Mouse (Mus musculus): ENCODE data around the gene Gin1. TPM values are rescaled to one million over a fixed set of nuclear protein-coding genes. Genes with fewer than 3 reads are reported as not detected.

The Gin1 gene
- polyA plus RNA-seq, 1 experiment from 2014 or later, result 10.4 TPM

DNA sequence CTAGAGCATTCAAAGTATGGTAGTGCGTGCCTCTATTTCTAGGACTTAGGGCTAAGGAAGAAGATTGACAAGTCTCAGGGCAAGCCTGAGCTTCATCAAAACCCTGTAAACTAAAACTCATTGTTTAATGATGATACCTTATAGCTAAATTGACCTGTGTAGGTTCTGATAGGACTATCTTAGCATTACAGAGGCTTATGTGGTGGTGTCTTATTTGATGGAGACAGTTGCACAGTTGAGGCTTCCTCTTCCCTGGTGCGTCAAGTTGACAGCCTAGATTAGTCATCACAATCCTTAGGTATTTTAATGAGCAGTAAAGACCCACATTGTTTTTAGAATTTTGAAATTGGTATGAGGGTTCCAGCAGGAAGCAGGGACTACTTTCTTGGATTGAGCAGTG is 4.0 kb downstream of the Gin1 start:
- no peaks in the 10 kb centered on the region for H3K9me3 ChIP-seq (ENCODE audit: control insufficient read depth, low read length)
- no peak overlapping the region for H3K27ac ChIP-seq (replicated peaks)
- H3K27me3 ChIP-seq (ENCODE audit: control insufficient read depth, insufficient read depth, low read length), result no peaks in the 10 kb centered on the region
- no peak for DNase-seq (ENCODE audit: low spot score)
- no peak overlapping the region for H3K9ac ChIP-seq (ENCODE audit: low read length)
- TF ChIP-seq CTCF (IDR thresholded peaks at IDR 0.05; ENCODE audit: low read depth) (no peak), EP300 (optimal IDR thresholded peaks at IDR 0.05) (no peak)
- ATAC-seq (ENCODE audit: low FRiP score, low TSS enrichment), result no peak
- WGBS, result 91% methylated on average over 2 of the region's 2 CpGs
- no peaks in the 10 kb centered on the region; the same call in 1 of the 2 replicates for H3K36me3 ChIP-seq (ENCODE audit: control insufficient read depth, insufficient read depth, low read length)
- no peak overlapping the region for H3K4me2 ChIP-seq (replicated peaks; ENCODE audit: low read depth)
- no peak overlapping the region for H3K4me3 ChIP-seq (ENCODE audit: low read depth, low read length)
- no peaks in the 10 kb centered on the region for H3K4me1 ChIP-seq (replicated peaks; ENCODE audit: control insufficient read depth, insufficient read depth)

DNA sequence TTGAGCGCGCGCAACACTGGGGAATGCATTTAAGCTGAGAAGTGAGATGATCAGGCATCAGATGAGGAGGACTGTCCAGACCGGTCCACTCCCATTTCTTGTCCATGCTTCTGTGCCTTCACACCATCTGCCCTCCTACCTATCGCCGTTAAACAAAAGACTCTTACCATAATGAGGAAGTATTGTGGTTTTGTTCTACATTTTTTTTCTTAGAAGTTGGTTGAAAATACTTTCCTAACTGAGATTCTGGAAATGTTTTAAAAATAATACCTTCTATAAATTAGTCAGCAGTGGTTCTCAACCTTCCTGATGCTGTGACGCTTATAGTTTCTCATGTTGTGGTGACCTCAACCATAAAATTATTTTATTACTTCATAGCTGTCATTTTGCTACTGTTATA is 11.7 kb downstream of the Gin1 start:
- H3K27me3 ChIP-seq (ENCODE audit: control insufficient read depth, insufficient read depth, low read length), result no peaks in the 10 kb centered on the region
- H3K4me3 ChIP-seq (ENCODE audit: low read depth, low read length), result no peak overlapping the region
- no peaks in the 10 kb centered on the region for H3K4me1 ChIP-seq (replicated peaks; ENCODE audit: control insufficient read depth, insufficient read depth)
- no peak overlapping the region for H3K4me2 ChIP-seq (replicated peaks; ENCODE audit: low read depth)
- DNase-seq (ENCODE audit: low spot score), result no peak
- H3K27ac ChIP-seq (replicated peaks), result no peak overlapping the region
- no peak for ATAC-seq (ENCODE audit: low FRiP score, low TSS enrichment)
- no peaks in the 10 kb centered on the region for H3K9me3 ChIP-seq (ENCODE audit: control insufficient read depth, low read length)
- WGBS, result 93% methylated on average over 7 of the region's 7 CpGs
- no peak overlapping the region for H3K9ac ChIP-seq (ENCODE audit: low read length)
- no peaks in the 10 kb centered on the region; the same call in 1 of the 2 replicates for H3K36me3 ChIP-seq (ENCODE audit: control insufficient read depth, insufficient read depth, low read length)
- no peak for TF ChIP-seq CTCF (IDR thresholded peaks at IDR 0.05; ENCODE audit: low read depth)
- TF ChIP-seq EP300 (optimal IDR thresholded peaks at IDR 0.05), result no peak

DNA sequence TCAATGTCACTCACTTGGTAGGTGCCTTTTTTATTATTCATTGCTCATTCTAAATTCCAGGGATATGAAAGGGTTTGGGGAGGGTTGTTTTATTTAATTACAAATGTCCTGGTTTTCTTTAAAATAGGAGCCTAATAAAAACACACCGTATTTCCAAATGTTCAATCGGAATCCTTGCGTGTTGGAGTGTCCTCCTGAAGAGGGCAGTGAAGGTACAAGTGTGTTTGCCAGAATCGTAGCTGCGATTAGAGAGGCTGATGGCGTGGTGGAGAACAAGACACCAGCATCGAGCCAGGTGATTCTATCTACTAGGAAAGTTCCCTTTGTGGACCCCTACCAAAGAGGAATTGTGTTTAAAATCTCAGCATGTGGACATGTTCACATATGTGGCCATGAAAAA is 15.0 kb downstream of the Gin1 start:
- TF ChIP-seq CTCF (IDR thresholded peaks at IDR 0.05; ENCODE audit: low read depth) (peak; percentile 35), EP300 (optimal IDR thresholded peaks at IDR 0.05) (no peak)
- Histone ChIP-seq H3K36me3 (ENCODE audit: control insufficient read depth, insufficient read depth, low read length) (no peaks in the 10 kb centered on the region), H3K4me1 (replicated peaks; ENCODE audit: control insufficient read depth, insufficient read depth) (no peaks in the 10 kb centered on the region), H3K4me3 (ENCODE audit: low read depth, low read length) (no peak overlapping the region), H3K27ac (replicated peaks) (no peak overlapping the region), H3K9ac (ENCODE audit: low read length) (no peak overlapping the region), H3K27me3 (ENCODE audit: control insufficient read depth, insufficient read depth, low read length) (no peaks in the 10 kb centered on the region), H3K9me3 (ENCODE audit: control insufficient read depth, low read length) (no peaks in the 10 kb centered on the region), H3K4me2 (replicated peaks; ENCODE audit: low read depth) (no peak overlapping the region)
- DNase-seq (ENCODE audit: low spot score), result no peak
- no peak for ATAC-seq (ENCODE audit: low FRiP score, low TSS enrichment)
- 74% methylated on average over 7 of the region's 7 CpGs for WGBS

DNA sequence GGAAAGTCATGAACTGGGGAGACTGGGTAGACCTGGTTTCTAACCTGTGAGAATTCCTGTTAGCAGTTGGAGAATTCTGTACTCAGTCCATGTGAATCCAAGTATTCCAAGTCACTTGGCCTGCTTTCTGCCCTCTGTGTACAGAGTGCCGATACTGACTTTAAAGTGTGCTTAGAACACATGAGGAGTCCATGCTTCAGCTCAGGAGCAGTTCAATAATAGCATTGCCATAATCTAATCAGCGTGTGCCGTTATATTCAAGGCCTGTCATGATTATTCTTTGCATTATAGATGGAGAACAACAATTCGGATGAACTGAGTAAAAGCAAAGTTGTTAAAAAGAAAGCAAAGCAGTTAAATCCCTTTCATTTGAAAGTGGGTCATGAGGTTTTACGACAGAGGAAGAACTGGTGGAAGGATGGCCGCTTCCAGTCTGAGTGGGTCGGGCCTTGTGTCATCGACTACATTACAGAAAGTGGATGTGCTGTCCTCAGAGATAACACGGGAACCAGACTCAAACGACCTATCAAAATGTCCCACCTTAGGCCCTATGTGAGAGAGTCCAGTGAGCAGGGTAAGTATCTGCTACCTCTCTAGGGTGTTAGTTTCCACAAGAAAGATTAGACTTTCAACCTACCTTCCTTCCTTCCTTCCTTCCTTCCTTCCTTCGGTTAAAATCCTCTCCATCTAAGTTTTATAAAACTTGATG is 15.9 kb downstream of the Gin1 start:
- Histone ChIP-seq H3K36me3 (ENCODE audit: control insufficient read depth, insufficient read depth, low read length) (no peaks in the 10 kb centered on the region), H3K27ac (replicated peaks) (no peak overlapping the region), H3K9ac (ENCODE audit: low read length) (no peak overlapping the region), H3K9me3 (ENCODE audit: control insufficient read depth, low read length) (no peaks in the 10 kb centered on the region), H3K4me3 (ENCODE audit: low read depth, low read length) (no peak overlapping the region), H3K4me1 (replicated peaks; ENCODE audit: control insufficient read depth, insufficient read depth) (no peaks in the 10 kb centered on the region), H3K4me2 (replicated peaks; ENCODE audit: low read depth) (no peak overlapping the region), H3K27me3 (ENCODE audit: control insufficient read depth, insufficient read depth, low read length) (no peaks in the 10 kb centered on the region)
- DNase-seq (ENCODE audit: low spot score) (no peak), ATAC-seq (ENCODE audit: low FRiP score, low TSS enrichment) (no peak)
- TF ChIP-seq EP300 (optimal IDR thresholded peaks at IDR 0.05), result no peak
- 88% methylated on average over 11 of the region's 11 CpGs for WGBS

DNA sequence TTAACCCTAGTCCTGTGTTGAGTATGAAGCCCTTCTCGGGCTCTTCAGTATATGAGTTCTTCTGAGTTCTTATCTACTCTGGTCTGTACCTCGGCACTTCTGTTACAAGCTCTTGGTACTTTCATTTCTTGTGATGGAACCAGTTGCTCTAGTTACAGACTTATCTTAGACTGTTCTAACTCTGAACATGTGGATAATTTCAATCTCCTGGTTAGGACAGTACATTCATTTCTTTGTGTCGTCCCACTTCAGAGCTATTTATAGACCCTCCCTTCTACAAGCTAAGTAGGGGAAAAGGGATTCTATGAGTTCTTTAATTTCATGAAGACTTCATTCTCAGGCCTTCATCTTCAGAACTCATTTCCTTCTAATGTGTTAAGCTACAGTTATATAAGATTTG is 17.7 kb downstream of the Gin1 start:
- DNase-seq (ENCODE audit: low spot score) (no peak), ATAC-seq (ENCODE audit: low FRiP score, low TSS enrichment) (no peak)
- Histone ChIP-seq H3K4me1 (replicated peaks; ENCODE audit: control insufficient read depth, insufficient read depth) (no peaks in the 10 kb centered on the region), H3K27me3 (ENCODE audit: control insufficient read depth, insufficient read depth, low read length) (no peaks in the 10 kb centered on the region), H3K4me3 (ENCODE audit: low read depth, low read length) (no peak overlapping the region), H3K27ac (replicated peaks) (no peak overlapping the region), H3K9ac (ENCODE audit: low read length) (no peak overlapping the region), H3K36me3 (ENCODE audit: control insufficient read depth, insufficient read depth, low read length) (no peaks in the 10 kb centered on the region), H3K9me3 (ENCODE audit: control insufficient read depth, low read length) (no peaks in the 10 kb centered on the region), H3K4me2 (replicated peaks; ENCODE audit: low read depth) (no peak overlapping the region)
- TF ChIP-seq EP300 (optimal IDR thresholded peaks at IDR 0.05) (no peak), CTCF (IDR thresholded peaks at IDR 0.05; ENCODE audit: low read depth) (no peak)
- WGBS, result 72% methylated on average over 3 of the region's 3 CpGs

GRCm38 (mm10) chr1:97788490-97788889 is 18.5 kb downstream of the Gin1 start:
- DNase-seq (ENCODE audit: low spot score), result no peak
- H3K4me2 ChIP-seq (replicated peaks; ENCODE audit: low read depth), result no peak overlapping the region
- H3K36me3 ChIP-seq (ENCODE audit: control insufficient read depth, insufficient read depth, low read length), result no peaks in the 10 kb centered on the region
- no peak overlapping the region for H3K4me3 ChIP-seq (ENCODE audit: low read depth, low read length)
- 85% methylated on average over 2 of the region's 2 CpGs for WGBS
- no peak for ATAC-seq (ENCODE audit: low FRiP score, low TSS enrichment)
- H3K27ac ChIP-seq (replicated peaks), result no peak overlapping the region
- H3K4me1 ChIP-seq (replicated peaks; ENCODE audit: control insufficient read depth, insufficient read depth), result no peaks in the 10 kb centered on the region
- TF ChIP-seq EP300 (optimal IDR thresholded peaks at IDR 0.05) (no peak), CTCF (IDR thresholded peaks at IDR 0.05; ENCODE audit: low read depth) (no peak)
- no peak overlapping the region for H3K9ac ChIP-seq (ENCODE audit: low read length)
- no peaks in the 10 kb centered on the region for H3K9me3 ChIP-seq (ENCODE audit: control insufficient read depth, low read length)
- no peaks in the 10 kb centered on the region for H3K27me3 ChIP-seq (ENCODE audit: control insufficient read depth, insufficient read depth, low read length)

All from stomach, postnatal 0 days (tissue).